Mouse (Mus musculus) cerebellum, adult 9-11 months (tissue): ENCODE measurements around the gene Inhbc.

Experiments
- DNase-seq: peaks from one replicate; pipeline ENCODE4 v3.0.0; 2022

Inhbc gene

DNA sequence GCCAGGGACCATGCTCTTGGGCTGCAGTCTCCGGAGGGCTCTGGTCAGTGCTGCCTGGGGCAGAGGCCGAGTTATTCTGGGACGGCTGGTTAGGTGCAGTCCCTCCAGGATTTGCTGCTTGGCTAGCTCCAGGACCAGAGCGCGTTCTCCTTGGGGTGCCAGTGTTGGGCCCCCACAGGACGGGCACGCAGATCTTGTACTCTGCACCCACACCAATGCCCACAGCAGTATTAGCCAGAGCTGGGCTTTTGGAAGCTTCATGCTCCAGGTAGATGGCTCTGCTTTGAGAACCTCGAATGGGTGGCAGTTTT, 19.0 kb downstream of the Inhbc start:
- DNase-seq = no peak

- DNase-seq = peak; percentile 76
These were observed 19.5 kb downstream of the Inhbc start for GRCm38 (mm10) chr10:127350594-127351284.

GRCm38 (mm10) chr10:127349810-127350209, 20.4 kb downstream of the Inhbc start:
- no peak for DNase-seq

DNA sequence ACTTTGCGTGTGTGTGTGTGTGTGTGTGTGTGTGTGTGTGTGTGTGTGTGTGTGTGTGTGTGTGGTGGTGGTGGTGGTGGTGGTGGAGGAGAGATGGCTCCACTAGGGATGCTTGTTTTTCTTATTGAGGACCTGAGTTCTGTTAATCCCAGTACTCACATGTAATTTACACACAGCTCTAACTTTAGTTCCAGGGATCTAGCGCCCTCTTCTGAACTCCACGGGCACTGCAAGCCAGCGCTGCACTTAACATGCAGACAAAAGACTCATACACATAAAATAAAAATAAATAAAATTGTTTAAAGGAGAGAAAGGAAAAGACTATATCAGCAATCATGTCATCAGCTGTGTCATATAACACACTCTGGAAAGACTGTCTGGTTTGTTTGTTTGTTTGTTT, 21.3 kb downstream of the Inhbc start:
- no peak for DNase-seq

- no peak for DNase-seq
These were observed 24.1 kb downstream of the Inhbc start for GRCm38 (mm10) chr10:127346173-127346572.

- no peak for DNase-seq
These were observed 27.2 kb downstream of the Inhbc start for GRCm38 (mm10) chr10:127343029-127343428.

DNA sequence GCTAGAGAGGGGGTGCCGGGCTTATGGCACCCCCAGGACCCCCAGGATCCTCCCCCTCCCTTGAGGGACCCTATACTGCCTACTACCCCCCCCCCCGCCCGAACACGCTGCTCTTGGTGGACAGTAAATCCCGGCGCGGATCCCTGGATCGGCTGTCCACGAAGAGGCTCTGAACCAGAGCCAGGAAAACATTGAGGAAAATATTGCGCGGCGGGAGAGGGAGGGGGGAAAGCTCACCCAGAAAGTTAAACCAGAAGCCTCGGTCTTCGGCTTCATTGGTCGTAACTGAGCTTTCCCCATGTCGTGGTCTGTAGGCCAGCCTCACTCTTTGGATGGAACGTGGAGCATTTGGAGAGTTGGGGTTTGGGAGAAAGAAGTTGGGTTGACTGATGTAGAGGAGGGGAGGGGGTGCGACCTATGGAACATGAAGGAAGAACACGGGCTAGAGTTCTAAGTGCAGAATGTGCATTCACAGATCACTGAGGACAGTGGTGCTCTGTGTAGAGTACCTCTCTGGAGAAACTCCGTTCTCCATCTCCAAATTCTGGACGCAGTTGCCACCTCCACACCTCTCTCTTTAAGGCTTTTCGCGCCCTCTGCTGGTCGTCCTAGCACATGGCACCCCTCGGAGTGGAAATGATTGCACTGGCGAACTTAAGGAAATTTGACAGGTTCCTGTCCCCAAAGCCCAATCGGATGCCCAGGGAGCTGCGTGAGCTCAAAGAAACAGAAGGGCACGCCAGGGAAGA, 28.2 kb downstream of the Inhbc start, which contains the start of gene Gli1:
TSS of gene Gli1 (minus strand) at position 84 of the 749 bp plus-strand sequence.
- DNase-seq = peak; percentile 81

DNA sequence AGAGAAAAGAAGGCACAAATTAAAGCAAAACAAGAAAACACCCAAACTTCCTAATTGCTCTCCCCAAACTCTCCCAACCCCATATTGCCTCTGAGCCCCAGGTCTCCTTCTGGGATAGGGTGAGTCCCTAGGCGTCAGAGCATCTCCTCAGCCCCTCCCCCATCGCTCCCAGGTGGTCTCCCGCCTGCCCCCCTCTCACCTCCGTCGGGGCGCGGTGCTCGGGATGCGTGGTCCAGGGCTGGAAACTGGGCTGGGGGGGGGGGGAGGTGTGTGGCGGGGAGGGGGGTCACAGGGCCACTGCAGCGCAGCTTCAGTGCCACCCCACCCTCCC, 28.9 kb downstream of the Inhbc start:
- DNase-seq = no peak

GRCm38 (mm10) chr10:127340577-127341359, 29.5 kb downstream of the Inhbc start:
- DNase-seq = no peak

GRCm38 (mm10) chr10:127339683-127340576, 30.3 kb downstream of the Inhbc start:
- DNase-seq = no peak

GRCm38 (mm10) chr10:127338930-127339682, 31.1 kb downstream of the Inhbc start:
- DNase-seq = peak; percentile 88

- no peak for DNase-seq
These were observed 32.6 kb downstream of the Inhbc start for GRCm38 (mm10) chr10:127337536-127338099.

DNA sequence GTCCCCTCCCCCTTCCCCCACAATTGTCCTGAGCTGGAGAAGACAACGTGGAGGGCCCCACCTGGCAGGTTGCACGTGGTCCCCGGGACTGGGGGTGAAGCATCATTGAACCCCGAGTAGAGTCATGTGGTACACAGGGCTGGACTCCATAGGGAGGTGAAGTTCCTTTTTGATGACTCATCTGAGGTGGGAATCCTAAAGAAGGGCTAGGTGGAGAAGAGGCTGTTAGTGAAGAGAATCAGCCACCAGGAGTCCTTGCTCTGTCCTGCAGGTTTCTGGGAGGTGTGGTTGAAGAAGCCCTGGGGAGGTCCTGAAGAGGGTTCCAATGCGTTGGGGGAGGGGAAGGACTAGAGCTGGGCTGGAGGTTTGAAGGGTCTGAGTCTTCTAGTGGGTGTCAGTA, 33.3 kb downstream of the Inhbc start:
- DNase-seq = no peak

GRCm38 (mm10) chr10:127335271-127335670, 35.0 kb downstream of the Inhbc start:
- no peak for DNase-seq

DNA sequence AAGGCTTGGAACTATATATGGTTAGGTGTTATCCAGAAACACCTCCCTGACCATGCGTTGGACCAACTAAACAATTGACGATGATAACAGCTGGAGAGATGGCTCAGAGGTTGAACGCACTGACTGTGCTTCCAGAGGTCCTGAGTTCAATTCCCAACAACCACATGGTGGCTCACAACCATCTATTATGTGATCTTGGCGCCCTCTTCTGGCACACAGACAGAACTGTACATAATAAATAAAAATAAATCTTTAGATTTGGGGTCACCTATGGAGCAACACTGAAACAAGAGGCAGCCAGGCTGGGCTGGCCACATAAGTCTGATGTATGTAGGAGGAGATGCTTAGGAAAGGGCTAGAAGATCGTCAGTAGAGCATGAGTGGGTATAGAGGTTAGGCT, 37.1 kb downstream of the Inhbc start:
- DNase-seq = no peak

DNA sequence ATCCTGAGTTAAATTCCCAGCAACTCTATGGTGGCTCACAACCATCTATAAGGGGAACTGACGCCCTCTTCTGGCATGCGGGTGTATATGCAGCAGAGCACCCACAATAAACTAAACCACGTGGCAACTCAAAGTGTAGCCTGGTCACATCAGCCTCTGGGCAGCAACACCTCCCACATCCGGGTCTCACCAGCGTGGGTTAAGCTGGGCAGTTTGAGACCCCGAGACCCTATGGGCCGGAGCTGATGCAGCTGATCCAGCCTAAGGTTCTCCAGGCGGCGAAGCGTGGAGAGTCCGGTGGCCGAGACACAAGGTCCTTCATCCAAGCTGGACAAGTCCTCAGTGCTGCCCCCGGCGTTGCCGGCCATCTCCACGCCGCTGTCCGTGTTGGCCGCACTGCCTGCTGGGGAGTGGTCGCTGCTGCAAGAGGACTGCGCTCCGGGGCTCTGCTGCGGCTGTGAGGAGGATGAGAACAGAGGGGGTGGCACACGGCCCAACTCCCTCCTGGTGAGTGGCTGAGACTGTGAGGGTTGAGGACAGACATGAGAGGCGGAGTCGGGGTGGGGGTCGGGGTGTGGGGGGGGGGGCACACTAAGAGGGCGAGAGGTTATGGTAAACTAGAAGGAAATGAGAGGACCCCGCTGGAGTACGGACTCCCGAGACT, 37.9 kb downstream of the Inhbc start:
- DNase-seq = no peak

DNA sequence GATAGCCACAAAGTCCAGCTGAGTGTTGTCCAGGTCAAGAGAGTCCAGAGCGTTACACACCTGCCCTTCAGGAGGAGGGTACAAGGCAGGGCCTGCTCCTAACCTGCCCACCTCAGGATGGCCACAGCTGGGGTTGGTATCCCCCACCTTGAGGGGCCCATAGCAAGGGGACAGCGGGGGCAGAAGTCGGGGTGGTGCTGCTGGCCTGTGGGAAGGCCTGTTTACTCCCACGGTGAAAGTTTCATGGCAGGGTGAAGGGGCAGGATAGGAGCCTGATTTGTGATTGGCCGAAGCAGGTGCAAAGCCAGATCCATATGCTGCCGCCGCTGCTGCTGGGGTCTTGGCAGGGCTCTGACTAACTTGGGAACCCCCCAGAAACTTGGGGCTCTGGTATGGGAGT, 40.0 kb downstream of the Inhbc start:
- DNase-seq = no peak

DNA sequence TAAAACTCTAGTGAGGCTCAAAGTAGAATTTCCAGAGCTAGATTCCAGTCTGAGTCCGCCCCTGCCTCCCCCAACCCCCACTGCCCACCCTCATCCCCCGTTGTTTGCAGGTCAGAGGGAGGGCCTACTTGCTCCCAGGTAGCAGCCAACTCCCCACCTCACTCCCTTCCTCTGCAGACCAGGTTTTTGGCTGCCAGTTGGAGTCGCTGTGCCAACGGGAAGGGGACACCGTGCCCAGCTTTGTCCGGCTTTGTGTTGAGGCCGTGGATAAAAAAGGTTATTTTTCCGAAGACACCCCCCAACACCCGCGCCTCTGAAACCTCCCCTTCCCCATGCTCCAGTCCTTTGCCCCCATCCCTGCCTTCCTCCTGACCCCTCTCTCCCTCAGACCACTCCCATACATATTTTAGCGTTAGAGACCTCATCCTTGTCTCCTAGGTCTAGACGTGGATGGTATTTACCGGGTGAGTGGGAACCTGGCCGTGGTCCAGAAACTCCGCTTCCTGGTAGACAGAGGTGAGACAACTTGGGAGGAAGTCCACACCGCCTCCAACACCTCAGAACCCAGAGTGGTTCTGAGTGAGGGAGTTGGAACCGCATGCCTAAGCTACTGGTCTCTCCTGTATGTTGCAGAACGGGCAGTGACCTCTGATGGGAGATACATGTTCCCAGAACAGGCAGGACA, 42.6 kb downstream of the Inhbc start:
- DNase-seq = no peak

- DNase-seq = no peak
These were observed 43.4 kb downstream of the Inhbc start for GRCm38 (mm10) chr10:127326828-127327227.

DNA sequence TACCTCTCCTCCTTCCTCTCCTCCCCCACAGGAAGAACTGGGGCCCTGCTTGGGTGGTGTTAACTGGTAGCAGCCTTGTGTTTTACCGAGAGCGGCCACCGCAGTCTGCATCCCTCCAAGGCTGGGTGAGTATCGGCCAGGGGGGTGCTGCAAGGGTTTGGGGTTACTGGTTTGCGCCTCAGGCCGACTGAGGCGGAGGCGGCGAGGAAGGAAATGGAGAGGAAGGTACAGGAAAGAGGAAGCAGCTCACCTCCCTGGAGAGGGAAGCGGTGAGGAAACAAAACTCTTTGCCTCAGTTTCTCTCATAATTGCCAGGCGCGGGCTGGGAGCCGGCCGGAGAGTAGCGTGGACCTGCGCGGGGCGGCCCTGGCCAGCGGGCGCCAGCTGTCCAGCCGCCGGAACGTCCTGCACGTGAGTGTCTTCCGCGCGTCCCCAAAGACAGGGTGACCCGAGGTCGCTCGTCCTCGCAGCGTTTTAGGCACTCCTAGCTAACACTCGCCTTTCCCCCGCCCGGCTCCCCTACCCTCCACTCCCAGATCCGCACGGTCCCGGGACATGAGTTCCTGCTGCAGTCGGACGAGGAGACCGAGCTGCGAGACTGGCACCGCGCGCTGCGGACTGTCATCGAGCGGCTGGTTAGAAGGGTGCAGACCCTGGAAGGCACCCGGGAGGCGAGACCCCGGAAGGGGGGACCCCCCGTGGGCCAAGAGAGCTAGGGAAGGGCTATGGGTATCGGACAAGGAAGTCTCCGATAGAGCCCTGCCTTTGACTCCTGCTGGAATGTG, 44.0 kb downstream of the Inhbc start:
- DNase-seq = no peak
